Mouse (Mus musculus) ES-E14 (cell line): ENCODE data around the gene Cpb2.

Experiments used
- CHD2 ChIP-seq: IDR thresholded peaks from 2 replicates; pipeline ENCODE4 v1.6.1; 2014; ENCODE audit warnings: mild to moderate bottlenecking, low read depth, low read length, inconsistent platforms
- HCFC1 ChIP-seq: IDR thresholded peaks from 2 replicates; pipeline ENCODE4 v1.6.1; 2012; ENCODE audit warnings: low read length, inconsistent platforms, borderline replicate concordance; ENCODE audit not compliant: insufficient read depth
- MAFK ChIP-seq: IDR thresholded peaks from 2 replicates; pipeline ENCODE4 v1.6.1; 2014; ENCODE audit warnings: mild to moderate bottlenecking, low read depth, low read length, inconsistent platforms; ENCODE audit not compliant: insufficient read depth

GRCm38 (mm10) chr14:75256521-75256920 lies 14.4 kb downstream of the Cpb2 start:
- TF ChIP-seq HCFC1 (no peak), MAFK (no peak), CHD2 (no peak)
